Mouse (Mus musculus): ENCODE measurements around the gene 2300009A05Rik. TPM values are rescaled to one million over a fixed set of nuclear protein-coding genes. Genes with fewer than 3 reads are reported as not detected.

2300009A05Rik gene
- polyA plus RNA-seq, 1 experiment from 2014 or later, result 37.7 TPM

DNA sequence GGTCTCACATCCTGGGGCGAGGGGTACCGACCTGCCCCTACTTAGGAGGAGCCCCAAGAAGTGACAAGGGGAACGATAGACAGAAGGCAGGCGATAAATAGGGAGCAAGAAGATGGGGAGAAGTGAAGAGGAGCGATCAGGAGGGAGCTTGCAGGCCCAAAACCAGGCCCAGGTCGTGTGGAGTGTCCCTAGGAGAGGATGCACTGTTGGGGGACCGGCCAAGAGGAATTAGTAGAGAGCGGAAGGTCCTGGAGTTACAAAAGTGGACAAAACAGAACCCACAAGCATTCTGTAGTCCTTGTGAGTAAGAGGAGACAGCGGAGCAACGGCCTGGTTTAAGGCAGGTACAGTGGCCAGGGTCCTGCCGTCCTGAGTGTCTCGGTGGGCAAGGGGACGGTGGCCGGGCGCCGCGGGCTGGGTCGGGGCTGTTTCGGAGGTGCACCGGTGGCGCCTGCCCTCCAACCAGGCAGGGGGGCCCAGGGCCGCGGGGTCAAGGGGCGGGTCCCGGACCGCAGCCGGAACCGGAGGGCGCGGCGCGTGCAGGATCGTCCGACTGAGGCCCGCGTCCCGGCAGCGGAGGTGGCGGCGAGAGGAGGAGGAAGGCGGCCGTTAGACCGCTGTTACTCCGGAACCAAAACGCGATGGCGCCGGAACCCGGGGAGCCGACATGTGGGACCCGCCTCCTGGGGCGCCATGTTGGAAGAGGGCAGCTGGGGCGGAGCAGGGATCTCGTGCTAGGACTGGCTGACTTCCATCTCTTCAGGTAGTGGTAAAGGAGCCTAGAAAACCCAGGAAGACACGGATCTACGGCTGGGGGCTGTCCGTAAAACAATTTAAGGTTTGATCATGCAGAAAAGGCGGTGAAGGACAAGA lies 21.5 kb downstream of the 2300009A05Rik start, which contains the start of gene Map2k5:
TSS of gene Map2k5 (minus strand) at position 633 of the 873 bp plus-strand sequence.
- Histone ChIP-seq H3K36me3 (peaks cover 23% of the 10 kb centered on the region), H3K27me3 (ENCODE audit: low read depth, poor library complexity, severe bottlenecking) (no peaks in the 10 kb centered on the region), H3K9me3 (replicated peaks) (no peaks in the 10 kb centered on the region), H3K4me3 (peak within 1 kb of the TSS; percentile 92), H3K4me1 (peaks cover 23% of the 10 kb centered on the region), H3K27ac (peak within 1 kb of the TSS; percentile 97)
- DNase-seq (ENCODE audit: low spot score), result peak; percentile 91
- WGBS, result 1% methylated on average over 58 of the region's 58 CpGs

- Histone ChIP-seq H3K27ac (no peak overlapping the region), H3K4me1 (peaks cover 21% of the 10 kb centered on the region), H3K27me3 (ENCODE audit: low read depth, poor library complexity, severe bottlenecking) (no peaks in the 10 kb centered on the region), H3K36me3 (peaks cover 55% of the 10 kb centered on the region), H3K9me3 (replicated peaks) (no peaks in the 10 kb centered on the region), H3K4me3 (no peak overlapping the region)
- WGBS, result 78% methylated on average over 2 of the region's 2 CpGs
- no peak for DNase-seq (ENCODE audit: low spot score)
Observed at GRCm38 (mm10) chr9:63373315-63373714, 25.7 kb downstream of the 2300009A05Rik start.

GRCm38 (mm10) chr9:63372541-63372940 lies 26.5 kb downstream of the 2300009A05Rik start:
- H3K9me3 ChIP-seq (replicated peaks), result no peaks in the 10 kb centered on the region
- H3K4me3 ChIP-seq, result no peak overlapping the region
- no peaks in the 10 kb centered on the region for H3K27me3 ChIP-seq (ENCODE audit: low read depth, poor library complexity, severe bottlenecking)
- DNase-seq (ENCODE audit: low spot score), result no peak
- H3K27ac ChIP-seq, result no peak overlapping the region
- H3K4me1 ChIP-seq, result peaks cover 19% of the 10 kb centered on the region
- WGBS, result 80% methylated on average over 8 of the region's 8 CpGs
- peaks cover 58% of the 10 kb centered on the region for H3K36me3 ChIP-seq

GRCm38 (mm10) chr9:63360410-63360809 lies 38.6 kb downstream of the 2300009A05Rik start:
- peaks cover 34% of the 10 kb centered on the region for H3K36me3 ChIP-seq
- WGBS, result 58% methylated on average over 3 of the region's 3 CpGs

DNA sequence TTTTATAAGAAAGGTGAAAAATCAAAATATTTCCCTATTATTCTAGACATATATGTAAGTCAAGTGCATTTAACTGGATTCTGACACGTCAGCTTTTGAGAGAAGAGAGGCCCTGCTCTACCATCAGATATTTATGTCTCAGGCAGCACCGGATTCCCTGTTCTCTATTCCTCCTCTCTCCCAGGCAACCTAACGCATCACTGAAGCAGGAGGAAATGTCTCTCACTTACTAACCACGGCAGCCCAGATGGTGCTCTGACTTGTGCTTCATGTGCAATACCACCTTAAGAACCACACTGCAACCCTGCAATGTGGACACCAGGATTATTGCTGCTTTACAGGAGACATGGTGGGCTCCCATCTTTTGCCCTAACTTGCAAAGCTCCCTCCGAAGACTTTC lies 40.0 kb downstream of the 2300009A05Rik start:
- Histone ChIP-seq H3K27ac (no peak overlapping the region), H3K36me3 (peaks cover 35% of the 10 kb centered on the region), H3K4me1 (no peaks in the 10 kb centered on the region), H3K9me3 (replicated peaks) (no peaks in the 10 kb centered on the region), H3K27me3 (ENCODE audit: low read depth, poor library complexity, severe bottlenecking) (no peaks in the 10 kb centered on the region), H3K4me3 (no peak overlapping the region)
- 87% methylated on average over 5 of the region's 5 CpGs for WGBS
- DNase-seq (ENCODE audit: low spot score), result no peak

More at GRCm38 (mm10) chr9:63360410-63360809, 38.6 kb downstream of the 2300009A05Rik start:
- Histone ChIP-seq H3K9me3 (replicated peaks) (no peaks in the 10 kb centered on the region), H3K27me3 (ENCODE audit: low read depth, poor library complexity, severe bottlenecking) (no peaks in the 10 kb centered on the region), H3K4me3 (no peak overlapping the region), H3K4me1 (no peaks in the 10 kb centered on the region), H3K27ac (no peak overlapping the region)
- no peak for DNase-seq (ENCODE audit: low spot score)

- no peaks in the 10 kb centered on the region for H3K27me3 ChIP-seq (ENCODE audit: low read depth, poor library complexity, severe bottlenecking)
- no peak for DNase-seq (ENCODE audit: low spot score)
- 86% methylated on average over 4 of the region's 4 CpGs for WGBS
- no peak overlapping the region for H3K4me3 ChIP-seq
- peaks cover 31% of the 10 kb centered on the region for H3K36me3 ChIP-seq
- no peak overlapping the region for H3K27ac ChIP-seq
- no peaks in the 10 kb centered on the region for H3K4me1 ChIP-seq
- H3K9me3 ChIP-seq (replicated peaks), result no peaks in the 10 kb centered on the region
Observed at GRCm38 (mm10) chr9:63356721-63357120, 42.3 kb downstream of the 2300009A05Rik start.

DNA sequence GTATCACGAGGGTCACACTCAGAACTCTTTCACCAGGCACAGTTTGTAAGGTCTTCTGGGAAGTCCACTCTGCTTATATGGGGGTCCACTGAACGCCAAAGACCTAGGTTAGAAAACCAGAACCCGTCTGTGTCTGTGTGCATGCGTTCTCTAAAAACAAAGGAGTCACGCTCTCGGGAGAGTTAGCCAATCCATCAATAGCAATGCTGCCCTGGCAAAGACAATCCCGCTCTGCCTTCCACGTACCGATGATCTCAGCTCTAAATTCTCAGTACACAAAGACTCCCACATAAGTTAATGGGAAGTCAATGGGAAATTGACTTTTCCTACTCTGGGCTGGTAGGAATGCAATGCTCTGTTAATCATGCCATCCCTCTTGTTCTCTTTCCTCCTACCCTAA lies 42.8 kb downstream of the 2300009A05Rik start:
- no peak for DNase-seq (ENCODE audit: low spot score)
- Histone ChIP-seq H3K36me3 (peaks cover 29% of the 10 kb centered on the region), H3K4me3 (no peak overlapping the region), H3K27ac (no peak overlapping the region), H3K9me3 (replicated peaks) (no peaks in the 10 kb centered on the region), H3K27me3 (ENCODE audit: low read depth, poor library complexity, severe bottlenecking) (no peaks in the 10 kb centered on the region), H3K4me1 (no peaks in the 10 kb centered on the region)
- 85% methylated on average over 9 of the region's 9 CpGs for WGBS

GRCm38 (mm10) chr9:63354168-63354567 lies 44.9 kb downstream of the 2300009A05Rik start:
- Histone ChIP-seq H3K4me1 (no peaks in the 10 kb centered on the region), H3K36me3 (peaks cover 31% of the 10 kb centered on the region), H3K9me3 (replicated peaks) (no peaks in the 10 kb centered on the region), H3K27ac (no peak overlapping the region), H3K4me3 (no peak overlapping the region), H3K27me3 (ENCODE audit: low read depth, poor library complexity, severe bottlenecking) (no peaks in the 10 kb centered on the region)
- no peak for DNase-seq (ENCODE audit: low spot score)
- WGBS, result 88% methylated on average over 4 of the region's 4 CpGs

- 95% methylated on average over 8 of the region's 8 CpGs for WGBS
- no peaks in the 10 kb centered on the region for H3K9me3 ChIP-seq (replicated peaks)
- H3K27me3 ChIP-seq (ENCODE audit: low read depth, poor library complexity, severe bottlenecking), result no peaks in the 10 kb centered on the region
- no peaks in the 10 kb centered on the region; the same call in 1 of the 2 replicates for H3K4me1 ChIP-seq
- no peak overlapping the region for H3K27ac ChIP-seq
- DNase-seq (ENCODE audit: low spot score), result no peak
- H3K4me3 ChIP-seq, result no peak overlapping the region
- peaks cover 10% of the 10 kb centered on the region for H3K36me3 ChIP-seq
Observed at GRCm38 (mm10) chr9:63350030-63350429, 49.0 kb downstream of the 2300009A05Rik start.

- 87% methylated on average over 3 of the region's 3 CpGs for WGBS
- no peaks in the 10 kb centered on the region; the same call in 1 of the 2 replicates for H3K4me1 ChIP-seq
- DNase-seq (ENCODE audit: low spot score), result no peak
- no peak overlapping the region for H3K27ac ChIP-seq
- peaks cover 7% of the 10 kb centered on the region for H3K36me3 ChIP-seq
- H3K4me3 ChIP-seq, result no peak overlapping the region
- H3K27me3 ChIP-seq (ENCODE audit: low read depth, poor library complexity, severe bottlenecking), result no peaks in the 10 kb centered on the region
- H3K9me3 ChIP-seq (replicated peaks), result no peaks in the 10 kb centered on the region
Observed at GRCm38 (mm10) chr9:63349241-63349640, 49.8 kb downstream of the 2300009A05Rik start.

- no peaks in the 10 kb centered on the region for H3K27me3 ChIP-seq (ENCODE audit: low read depth, poor library complexity, severe bottlenecking)
- H3K9me3 ChIP-seq (replicated peaks), result no peaks in the 10 kb centered on the region
- WGBS, result 79% methylated on average over 1 of the region's 1 CpGs
- H3K27ac ChIP-seq, result no peak overlapping the region
- DNase-seq (ENCODE audit: low spot score), result no peak
- H3K4me3 ChIP-seq, result no peak overlapping the region
- no peaks in the 10 kb centered on the region; the same call in 1 of the 2 replicates for H3K4me1 ChIP-seq
- 0 out of 2 replicates have a peak, but pooled peaks cover 4% of the 10 kb centered on the region for H3K36me3 ChIP-seq
Observed at GRCm38 (mm10) chr9:63348146-63348545, 50.9 kb downstream of the 2300009A05Rik start.

GRCm38 (mm10) chr9:63346029-63346428 lies 53.0 kb downstream of the 2300009A05Rik start:
- no peak for DNase-seq (ENCODE audit: low spot score)
- 90% methylated on average over 6 of the region's 6 CpGs for WGBS
- no peaks in the 10 kb centered on the region for H3K27me3 ChIP-seq (ENCODE audit: low read depth, poor library complexity, severe bottlenecking)
- H3K36me3 ChIP-seq, result peaks cover 14% of the 10 kb centered on the region; the same call in 1 of the 2 replicates
- H3K4me3 ChIP-seq, result no peak overlapping the region
- no peak overlapping the region for H3K27ac ChIP-seq
- H3K4me1 ChIP-seq, result no peaks in the 10 kb centered on the region; the same call in 1 of the 2 replicates
- no peaks in the 10 kb centered on the region for H3K9me3 ChIP-seq (replicated peaks)
